Mouse (Mus musculus) E14TG2a.4 (cell line): ENCODE results near the gene Ubn1.

Experiments
- CTCF ChIP-seq: conservative IDR thresholded peaks from 2 replicates; pipeline ENCODE4 v1.5.1; 2014; ENCODE audit warnings: low read length
- NANOG ChIP-seq: IDR thresholded peaks from 2 replicates; pipeline ENCODE4 v1.6.1; 2014; ENCODE audit warnings: borderline replicate concordance, low read length, mixed read lengths
- POU5F1 ChIP-seq: IDR thresholded peaks from 2 replicates; pipeline ENCODE4 v1.6.1; 2014; ENCODE audit warnings: low read length, borderline replicate concordance

- TF ChIP-seq CTCF (no peak), POU5F1 (no peak), NANOG (no peak)
Measured at GRCm38 (mm10) chr16:5049774-5050234, at the start of gene Ubn1, which contains the start of gene Glyr1.
